ENCODE assay signal across 7 mouse cellular contexts in the genomic region with DNA sequence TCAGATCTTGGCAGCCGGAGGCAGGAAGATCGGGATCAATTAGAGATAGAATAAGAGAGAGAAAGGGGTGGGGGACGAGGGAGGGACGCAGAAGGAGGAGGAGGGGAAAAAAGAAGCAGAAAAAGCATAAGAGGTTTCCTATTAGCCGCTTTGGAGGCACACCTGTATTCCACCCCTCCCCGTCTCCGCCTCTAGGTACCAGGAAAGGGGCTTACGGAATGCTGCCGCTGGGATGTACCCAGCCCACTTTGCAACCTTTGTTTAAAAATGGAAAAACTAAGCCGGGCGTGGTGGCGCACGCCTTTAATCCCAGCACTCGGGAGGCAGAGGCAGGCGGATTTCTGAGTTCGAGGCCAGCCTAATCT. TPM values are rescaled to one million over a fixed set of nuclear protein-coding genes. Genes with fewer than 3 reads are reported as not detected.
DNase-seq lines count a peak whose midpoint lies in the region; ATAC-seq lines count a peak whose summit lies in the region.

No protein-coding gene starts in this region.

- no peaks in the 10 kb centered on the region for H3K9me3 ChIP-seq in neural tube, embryonic 11.5 days (ENCODE audit: control insufficient read depth, low read length)
- H3K9me3 ChIP-seq in forebrain, embryonic 11.5 days (ENCODE audit: control insufficient read depth, low read length): no peaks in the 10 kb centered on the region
- H3K9me3 ChIP-seq in limb, embryonic 13.5 days: no peaks in the 10 kb centered on the region
- no peaks in the 10 kb centered on the region for H3K9me3 ChIP-seq in stomach, embryonic 15.5 days

- H3K4me2 ChIP-seq in neural tube, embryonic 11.5 days (ENCODE audit: low read depth): peak overlapping the region; percentile 83
- peak overlapping the region; percentile 77 for H3K4me2 ChIP-seq in forebrain, embryonic 11.5 days (ENCODE audit: low read depth, low read length, severe bottlenecking)
- peak overlapping the region; percentile 89 for H3K4me2 ChIP-seq in limb, embryonic 13.5 days (replicated peaks)
- H3K4me2 ChIP-seq in stomach, embryonic 15.5 days: peak overlapping the region; percentile 91

- H3K9ac ChIP-seq in neural tube, embryonic 11.5 days (ENCODE audit: low read length): peak overlapping the region; percentile 81
- H3K9ac ChIP-seq in forebrain, embryonic 11.5 days (ENCODE audit: low read length): peak overlapping the region; percentile 74
- H3K9ac ChIP-seq in limb, embryonic 13.5 days: peak overlapping the region; percentile 87
- peak overlapping the region; percentile 65 for H3K9ac ChIP-seq in stomach, embryonic 15.5 days

- ATAC-seq in neural tube, embryonic 11.5 days (ENCODE audit: insufficient read depth, low FRiP score, low TSS enrichment): no peak
- no peak for ATAC-seq in forebrain, embryonic 11.5 days (replicated peaks; ENCODE audit: low FRiP score)
- ATAC-seq in limb, embryonic 13.5 days (ENCODE audit: low FRiP score, low read depth): no peak
- ATAC-seq in stomach, embryonic 15.5 days (ENCODE audit: insufficient read depth, low FRiP score, low read depth): 0 out of 2 replicates have a peak, but pooled peaks have one; percentile 0

- peak overlapping the region; percentile 71 for H3K4me3 ChIP-seq in neural tube, embryonic 11.5 days (ENCODE audit: low read depth, low read length)
- peak overlapping the region; percentile 58 for H3K4me3 ChIP-seq in forebrain, embryonic 11.5 days (ENCODE audit: low read depth, low read length)
- H3K4me3 ChIP-seq in limb, embryonic 13.5 days: peak overlapping the region; percentile 80
- H3K4me3 ChIP-seq in stomach, embryonic 15.5 days (replicated peaks): peak overlapping the region; percentile 72

- 22% methylated on average over 16 of the region's 16 CpGs for WGBS in neural tube, embryonic 11.5 days
- WGBS in forebrain, embryonic 11.5 days: 25% methylated on average over 16 of the region's 16 CpGs
- WGBS in limb, embryonic 13.5 days: 21% methylated on average over 16 of the region's 16 CpGs
- 17% methylated on average over 16 of the region's 16 CpGs for WGBS in stomach, embryonic 15.5 days

- peaks cover 7% of the 10 kb centered on the region; the same call in 1 of the 2 replicates for H3K4me1 ChIP-seq in neural tube, embryonic 11.5 days (ENCODE audit: control insufficient read depth, insufficient read depth, low read length)
- peaks cover 13% of the 10 kb centered on the region for H3K4me1 ChIP-seq in forebrain, embryonic 11.5 days (replicated peaks; ENCODE audit: control insufficient read depth, insufficient read depth, low read length)
- peaks cover 29% of the 10 kb centered on the region for H3K4me1 ChIP-seq in limb, embryonic 13.5 days
- H3K4me1 ChIP-seq in stomach, embryonic 15.5 days: peaks cover 27% of the 10 kb centered on the region

- no peak for DNase-seq in neural tube, embryonic 11.5 days (ENCODE audit: low spot score)
- no peak for DNase-seq in neural tube, embryonic 10.5 days (ENCODE audit: extremely low spot score, low spot score)
- no peak for DNase-seq in forebrain, embryonic 11.5 days (ENCODE audit: low spot score)
- no peak for DNase-seq in layer of hippocampus, postnatal 10 days (ENCODE audit: low spot score in 2 of 2)
- DNase-seq in cerebellum, postnatal 25 days: no peak

- peaks cover 32% of the 10 kb centered on the region for H3K27me3 ChIP-seq in neural tube, embryonic 11.5 days (ENCODE audit: control insufficient read depth, insufficient read depth, low read length)
- H3K27me3 ChIP-seq in forebrain, embryonic 11.5 days (ENCODE audit: control insufficient read depth, insufficient read depth, low read length): peaks cover 33% of the 10 kb centered on the region
- H3K27me3 ChIP-seq in limb, embryonic 13.5 days: peaks cover 43% of the 10 kb centered on the region
- H3K27me3 ChIP-seq in stomach, embryonic 15.5 days (replicated peaks): peaks cover 18% of the 10 kb centered on the region

- H3K27ac ChIP-seq in neural tube, embryonic 11.5 days (ENCODE audit: low read depth, low read length): no peak overlapping the region
- H3K27ac ChIP-seq in forebrain, embryonic 11.5 days (ENCODE audit: low read depth, low read length): no peak overlapping the region
- H3K27ac ChIP-seq in limb, embryonic 13.5 days: 0 out of 2 replicates have a peak overlapping the region, but pooled peaks have one; percentile 73
- H3K27ac ChIP-seq in stomach, embryonic 15.5 days: peak overlapping the region; percentile 88

- H3K36me3 ChIP-seq in neural tube, embryonic 11.5 days (ENCODE audit: control insufficient read depth, insufficient read depth, low read length): peaks cover 2% of the 10 kb centered on the region; the same call in 1 of the 2 replicates
- H3K36me3 ChIP-seq in forebrain, embryonic 11.5 days (ENCODE audit: control insufficient read depth, insufficient read depth, low read length): no peaks in the 10 kb centered on the region
- peaks cover 19% of the 10 kb centered on the region for H3K36me3 ChIP-seq in limb, embryonic 13.5 days
- peaks cover 13% of the 10 kb centered on the region; the same call in 1 of the 2 replicates for H3K36me3 ChIP-seq in stomach, embryonic 15.5 days

RNA-seq across cellular contexts. Expression of gene Zfp296, which starts 3.3 kb away (rescaled TPM):
- polyA plus RNA-seq in neural tube, embryonic 11.5 days (2014; fragmentation: Nextera tagmentation; extraction: Ambion mirVana): 0.44 and 0.57 TPM in 2 replicates
- 0.40 and 0.47 TPM in 2 replicates for polyA plus RNA-seq in forebrain, embryonic 11.5 days (2014; fragmentation: Nextera tagmentation; extraction: Ambion mirVana)
- polyA plus RNA-seq in limb, embryonic 13.5 days (2015; fragmentation: Nextera tagmentation; extraction: Ambion mirVana): 0.36 and 0.73 TPM in 2 replicates
- 1.7 and 2.6 TPM in 2 replicates for polyA plus RNA-seq in stomach, embryonic 15.5 days (2015; fragmentation: Nextera tagmentation; extraction: Ambion mirVana)
- not detected for total RNA-seq in layer of hippocampus, postnatal 10 days (2021)

RNA-seq across cellular contexts. Expression of gene Gemin7, which starts 3.6 kb away (rescaled TPM):
- 161 and 171 TPM in 2 replicates for polyA plus RNA-seq in neural tube, embryonic 11.5 days (2014; fragmentation: Nextera tagmentation; extraction: Ambion mirVana)
- 151 and 156 TPM in 2 replicates for polyA plus RNA-seq in forebrain, embryonic 11.5 days (2014; fragmentation: Nextera tagmentation; extraction: Ambion mirVana)
- polyA plus RNA-seq in limb, embryonic 13.5 days (2015; fragmentation: Nextera tagmentation; extraction: Ambion mirVana): 167 and 179 TPM in 2 replicates
- 143 and 157 TPM in 2 replicates for polyA plus RNA-seq in stomach, embryonic 15.5 days (2015; fragmentation: Nextera tagmentation; extraction: Ambion mirVana)
- 10 to 100 TPM; 41.3 to 42.5 TPM for total RNA-seq in layer of hippocampus, postnatal 10 days (2021)

RNA-seq across cellular contexts. Expression of gene Ppp1r37, which starts 10.9 kb away (rescaled TPM):
- polyA plus RNA-seq in neural tube, embryonic 11.5 days (2014; fragmentation: Nextera tagmentation; extraction: Ambion mirVana): 4.5 and 4.7 TPM in 2 replicates
- polyA plus RNA-seq in forebrain, embryonic 11.5 days (2014; fragmentation: Nextera tagmentation; extraction: Ambion mirVana): 5.1 and 7.8 TPM in 2 replicates
- polyA plus RNA-seq in limb, embryonic 13.5 days (2015; fragmentation: Nextera tagmentation; extraction: Ambion mirVana): 22.4 and 26.2 TPM in 2 replicates
- polyA plus RNA-seq in stomach, embryonic 15.5 days (2015; fragmentation: Nextera tagmentation; extraction: Ambion mirVana): 25.3 and 28.2 TPM in 2 replicates
- 10 to 100 TPM; 82.0 to 83.6 TPM for total RNA-seq in layer of hippocampus, postnatal 10 days (2021)

RNA-seq across cellular contexts. Expression of gene Clasrp, which starts 30.5 kb away (rescaled TPM):
- 48.0 and 53.5 TPM in 2 replicates for polyA plus RNA-seq in neural tube, embryonic 11.5 days (2014; fragmentation: Nextera tagmentation; extraction: Ambion mirVana)
- polyA plus RNA-seq in forebrain, embryonic 11.5 days (2014; fragmentation: Nextera tagmentation; extraction: Ambion mirVana): 59.7 and 64.1 TPM in 2 replicates
- polyA plus RNA-seq in limb, embryonic 13.5 days (2015; fragmentation: Nextera tagmentation; extraction: Ambion mirVana): 62.2 and 64.6 TPM in 2 replicates
- polyA plus RNA-seq in stomach, embryonic 15.5 days (2015; fragmentation: Nextera tagmentation; extraction: Ambion mirVana): 44.8 and 48.3 TPM in 2 replicates
- total RNA-seq in layer of hippocampus, postnatal 10 days (2021): 10 to 100 TPM; 86.8 to 98.8 TPM

RNA-seq across cellular contexts. Expression of gene Relb, which starts 55.5 kb away (rescaled TPM):
- 3.1 and 3.8 TPM in 2 replicates for polyA plus RNA-seq in neural tube, embryonic 11.5 days (2014; fragmentation: Nextera tagmentation; extraction: Ambion mirVana)
- polyA plus RNA-seq in forebrain, embryonic 11.5 days (2014; fragmentation: Nextera tagmentation; extraction: Ambion mirVana): 2.9 and 3.7 TPM in 2 replicates
- polyA plus RNA-seq in limb, embryonic 13.5 days (2015; fragmentation: Nextera tagmentation; extraction: Ambion mirVana): 9.1 and 9.6 TPM in 2 replicates
- polyA plus RNA-seq in stomach, embryonic 15.5 days (2015; fragmentation: Nextera tagmentation; extraction: Ambion mirVana): 9.0 and 10.1 TPM in 2 replicates
- total RNA-seq in layer of hippocampus, postnatal 10 days (2021): 10 to 100 TPM in 1 of 2 experiments, 1 to 10 TPM in 1; 9.2 to 10.8 TPM

Comparison
In these comparisons a context has a peak if more than half of its experiments do, and no peak if none do; other contexts are left out.
1. H3K27ac ChIP-seq: peak in limb, embryonic 13.5 days (single experiment) and stomach, embryonic 15.5 days (single experiment); none in neural tube, embryonic 11.5 days (single experiment) and forebrain, embryonic 11.5 days (single experiment).
2. Peak in every context shown above with its lines, with median percentiles within 50 percentile points of each other: H3K4me2 ChIP-seq, H3K4me3 ChIP-seq and H3K9ac ChIP-seq.